Mouse (Mus musculus) telencephalon, adult 2 months (tissue): ENCODE measurements around the gene Arl15.

Experiments used
- DNase-seq: peaks from one replicate; pipeline ENCODE4 v3.0.0-alpha.2; 2011; ENCODE audit warnings: low read depth, low spot score

Gene Arl15

GRCm38 (mm10) chr13:114094151-114094875 is 300.0 kb downstream of the Arl15 start:
- no peak for DNase-seq

- DNase-seq = no peak
These were observed 301.1 kb downstream of the Arl15 start for GRCm38 (mm10) chr13:114095440-114095839.

DNA sequence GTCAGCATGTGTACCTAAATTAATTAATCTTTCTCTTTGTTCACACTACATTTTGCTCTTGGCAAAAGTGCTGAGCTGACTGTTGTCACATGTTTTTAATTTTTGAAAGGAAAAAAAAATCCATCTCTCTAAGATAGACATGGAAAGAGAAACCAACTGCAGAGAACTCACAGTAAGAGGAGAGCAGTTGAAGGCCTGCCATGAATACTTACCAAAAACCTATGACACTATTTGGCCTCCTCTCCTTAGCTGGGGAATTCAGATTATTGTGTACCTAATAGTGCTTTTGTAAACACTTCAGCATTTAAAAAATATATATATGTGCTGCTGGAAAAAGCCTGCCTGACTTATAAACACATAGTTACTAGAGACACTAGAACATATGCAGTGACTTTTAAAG is 302.1 kb downstream of the Arl15 start:
- no peak for DNase-seq

DNA sequence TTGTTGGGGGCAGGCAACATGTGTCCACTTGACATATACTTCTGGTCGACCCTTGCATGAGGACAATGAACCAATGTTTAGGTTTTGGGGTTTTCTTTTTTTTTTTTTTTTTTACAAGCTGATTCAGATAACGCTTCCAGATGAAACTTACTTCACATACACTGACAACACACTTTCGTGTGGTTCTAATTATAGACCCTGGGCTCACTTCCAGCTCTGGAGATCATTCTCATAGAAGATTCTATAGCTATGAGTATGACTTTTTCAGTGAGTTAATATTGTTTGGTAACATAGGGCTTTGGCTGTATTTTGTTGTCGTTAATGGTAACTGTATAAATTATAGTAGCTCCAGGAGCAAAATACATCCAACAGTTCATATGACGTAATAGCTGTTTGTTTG is 306.9 kb downstream of the Arl15 start:
- DNase-seq = no peak

- no peak for DNase-seq
These were observed 311.8 kb downstream of the Arl15 start for GRCm38 (mm10) chr13:114106083-114106482.

DNA sequence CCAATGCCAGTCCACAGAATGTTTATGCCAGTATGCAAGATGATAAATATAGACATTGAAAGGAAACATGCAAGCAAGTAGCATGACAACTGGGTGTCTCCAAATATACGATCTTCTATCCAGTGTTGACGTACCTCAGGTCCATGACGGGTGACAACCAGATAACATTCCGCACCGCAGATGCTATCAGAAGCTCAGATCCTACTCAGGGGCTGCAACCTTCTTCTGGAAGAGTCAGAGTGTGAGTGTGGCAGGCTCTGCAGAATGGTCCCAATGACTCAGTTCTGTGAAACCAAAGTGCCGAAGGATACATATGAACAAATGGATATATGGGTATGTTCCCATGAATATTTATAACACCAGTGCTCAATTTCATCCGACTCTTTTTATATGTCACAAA is 313.2 kb downstream of the Arl15 start:
- DNase-seq = no peak

GRCm38 (mm10) chr13:114109441-114109840 is 315.1 kb downstream of the Arl15 start:
- DNase-seq = no peak

- no peak for DNase-seq
These were observed 315.5 kb downstream of the Arl15 start for GRCm38 (mm10) chr13:114109845-114110244.

DNA sequence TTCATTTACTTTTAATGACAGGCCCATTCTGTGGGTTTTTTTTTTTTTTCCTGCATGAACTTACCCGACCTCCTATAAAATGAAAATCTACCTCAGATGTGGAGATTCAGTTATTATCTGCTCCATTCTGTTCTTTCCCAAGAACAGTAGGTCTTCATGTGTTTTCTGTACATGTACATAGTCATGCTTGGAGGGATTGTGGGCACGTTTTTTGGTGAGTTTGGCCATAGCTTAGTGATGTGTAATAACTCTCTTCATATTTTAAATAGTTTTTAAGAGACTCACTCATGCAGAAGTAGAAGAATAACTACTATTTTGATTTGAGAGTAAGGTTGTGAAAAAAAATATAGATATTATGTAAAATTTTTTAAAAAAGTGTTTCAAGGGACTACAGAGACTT is 319.2 kb downstream of the Arl15 start:
- no peak for DNase-seq

DNA sequence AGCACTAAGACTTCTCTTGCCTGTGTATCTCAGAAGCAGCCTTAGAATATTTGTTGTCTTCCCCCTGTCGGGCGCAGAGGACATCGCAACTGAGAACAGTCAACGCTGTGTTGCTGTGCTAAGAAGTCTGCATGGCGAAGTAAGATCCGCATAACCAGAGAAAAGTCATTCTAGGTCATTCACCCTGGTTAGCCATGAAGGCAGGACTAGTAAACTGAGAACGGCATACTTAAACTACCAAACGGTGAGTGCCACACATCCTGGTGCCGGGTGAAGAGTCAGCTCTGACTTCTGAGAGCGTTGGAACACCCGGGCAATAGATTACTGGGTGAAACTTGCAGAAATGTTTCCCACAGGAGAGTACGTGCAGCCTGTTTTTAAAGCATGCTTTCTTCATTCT is 320.3 kb downstream of the Arl15 start:
- no peak for DNase-seq

DNA sequence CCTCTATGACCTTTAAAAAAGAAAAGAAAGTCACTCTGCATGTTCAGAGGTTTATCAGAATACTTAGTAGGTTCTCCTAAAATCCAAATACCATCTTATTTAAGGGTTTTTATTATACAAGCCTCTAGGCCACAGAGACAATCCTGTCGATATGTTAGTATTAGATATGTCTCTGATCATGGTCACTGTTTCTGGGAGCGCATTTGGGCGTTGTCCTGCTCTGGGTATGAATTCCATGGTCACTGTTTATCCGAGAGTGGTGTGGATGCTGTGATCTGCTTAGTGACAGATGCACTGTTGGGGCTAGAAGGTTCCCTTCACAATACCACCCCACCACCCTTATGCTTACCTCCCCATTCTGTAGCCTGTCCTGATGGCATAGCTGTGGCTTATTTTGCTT is 320.8 kb downstream of the Arl15 start:
- no peak for DNase-seq

GRCm38 (mm10) chr13:114118104-114118830 is 324.0 kb downstream of the Arl15 start:
- no peak for DNase-seq

DNA sequence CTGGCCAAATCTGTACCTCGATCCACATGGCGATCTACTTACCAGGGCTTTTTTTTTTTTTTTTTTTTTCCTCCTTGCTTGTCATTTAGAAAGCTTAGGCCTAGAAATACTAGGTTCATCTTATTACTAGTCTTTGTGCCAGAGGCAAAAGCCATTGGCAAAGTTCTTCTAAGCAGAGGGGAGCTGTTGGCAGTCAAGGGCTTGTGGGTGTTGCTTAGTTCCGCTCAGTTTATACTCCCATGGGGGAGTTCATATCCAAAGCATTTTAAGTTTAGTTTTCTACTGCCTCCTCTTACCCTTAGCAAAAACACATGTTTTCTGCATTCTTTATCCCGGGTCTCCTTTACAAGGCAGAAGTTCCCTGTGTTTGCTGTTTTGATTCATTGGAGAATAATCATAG is 325.5 kb downstream of the Arl15 start:
- DNase-seq = no peak

DNA sequence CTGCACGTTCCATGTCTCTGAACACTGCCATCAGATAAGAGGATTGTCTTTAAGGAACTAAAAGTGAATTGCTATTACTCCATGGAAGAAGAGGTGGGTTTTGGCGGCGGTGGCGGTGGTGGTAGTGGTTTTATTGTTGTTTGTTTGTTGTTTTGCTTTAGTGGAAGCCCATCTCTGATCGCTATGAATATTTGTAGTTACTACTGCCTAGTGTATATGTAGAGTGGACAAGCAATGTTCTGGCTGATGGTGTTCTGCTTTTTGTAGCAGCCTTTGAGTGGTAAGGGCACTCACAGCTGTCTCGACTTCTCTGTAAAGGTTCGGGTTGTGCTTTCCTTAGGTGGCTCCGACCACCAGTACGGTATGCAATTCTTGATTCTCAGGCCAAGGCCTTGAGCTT is 327.3 kb downstream of the Arl15 start:
- DNase-seq = no peak

GRCm38 (mm10) chr13:114123391-114123790 is 329.1 kb downstream of the Arl15 start:
- DNase-seq = no peak

GRCm38 (mm10) chr13:114124385-114124784 is 330.1 kb downstream of the Arl15 start:
- no peak for DNase-seq

- no peak for DNase-seq
These were observed 330.7 kb downstream of the Arl15 start for GRCm38 (mm10) chr13:114124991-114125390.

GRCm38 (mm10) chr13:114128366-114128765 is 334.1 kb downstream of the Arl15 start:
- no peak for DNase-seq

- DNase-seq = no peak
These were observed 335.7 kb downstream of the Arl15 start for GRCm38 (mm10) chr13:114129986-114130385.

GRCm38 (mm10) chr13:114130566-114131319 is 336.4 kb downstream of the Arl15 start:
- DNase-seq = no peak

DNA sequence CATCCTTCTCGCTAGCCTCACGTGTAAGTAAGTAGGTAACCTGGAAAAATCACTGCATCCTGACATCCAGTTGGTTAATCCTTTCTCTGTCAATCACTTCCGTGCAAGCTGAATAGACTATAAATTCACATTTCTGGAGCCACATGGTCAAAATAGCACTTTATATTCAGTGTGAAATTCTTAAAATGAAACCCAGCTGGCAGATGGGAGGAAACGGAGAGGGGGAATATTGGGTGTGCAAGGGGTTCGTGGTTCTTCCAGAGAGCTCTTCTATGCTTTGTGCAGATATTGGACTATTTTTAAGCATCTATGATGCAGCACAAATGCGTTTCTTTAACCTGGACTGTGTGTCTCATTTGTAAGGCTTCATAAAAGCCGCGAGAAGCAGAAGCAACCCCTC is 344.6 kb downstream of the Arl15 start:
- DNase-seq = peak; percentile 64

GRCm38 (mm10) chr13:114139570-114139969 is 345.3 kb downstream of the Arl15 start:
- DNase-seq = no peak

DNA sequence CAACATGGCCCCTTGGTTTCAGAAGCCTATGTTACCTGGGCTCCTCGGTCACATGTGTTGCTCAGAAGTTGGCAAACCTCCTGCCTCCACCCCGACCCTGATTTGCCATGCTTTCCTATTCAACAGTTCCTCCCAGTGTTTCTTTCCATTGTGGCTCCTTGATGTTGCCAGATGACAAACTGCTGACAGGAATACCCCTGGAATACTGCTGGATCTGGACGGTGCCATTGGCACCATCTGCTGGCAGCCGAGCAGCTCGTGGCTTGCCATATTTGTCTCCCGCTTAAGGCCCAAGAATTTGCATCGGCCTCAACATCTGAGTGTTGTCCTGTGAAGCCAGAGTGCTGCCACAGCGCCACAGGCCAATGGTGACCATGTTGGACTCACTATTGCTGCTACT is 348.5 kb downstream of the Arl15 start:
- no peak for DNase-seq
